Mouse (Mus musculus): ENCODE results near the gene Ankrd31. TPM values are rescaled to one million over a fixed set of nuclear protein-coding genes. Genes with fewer than 3 reads are reported as not detected.

The Ankrd31 gene
- not detected for polyA plus RNA-seq (2014; fragmentation: Illumina TruSeq; extraction: RNeasy Lipid Tissue Mini Kit (QIAGEN cat#74804); ENCODE audit: low read depth, low replicate concordance)

DNA sequence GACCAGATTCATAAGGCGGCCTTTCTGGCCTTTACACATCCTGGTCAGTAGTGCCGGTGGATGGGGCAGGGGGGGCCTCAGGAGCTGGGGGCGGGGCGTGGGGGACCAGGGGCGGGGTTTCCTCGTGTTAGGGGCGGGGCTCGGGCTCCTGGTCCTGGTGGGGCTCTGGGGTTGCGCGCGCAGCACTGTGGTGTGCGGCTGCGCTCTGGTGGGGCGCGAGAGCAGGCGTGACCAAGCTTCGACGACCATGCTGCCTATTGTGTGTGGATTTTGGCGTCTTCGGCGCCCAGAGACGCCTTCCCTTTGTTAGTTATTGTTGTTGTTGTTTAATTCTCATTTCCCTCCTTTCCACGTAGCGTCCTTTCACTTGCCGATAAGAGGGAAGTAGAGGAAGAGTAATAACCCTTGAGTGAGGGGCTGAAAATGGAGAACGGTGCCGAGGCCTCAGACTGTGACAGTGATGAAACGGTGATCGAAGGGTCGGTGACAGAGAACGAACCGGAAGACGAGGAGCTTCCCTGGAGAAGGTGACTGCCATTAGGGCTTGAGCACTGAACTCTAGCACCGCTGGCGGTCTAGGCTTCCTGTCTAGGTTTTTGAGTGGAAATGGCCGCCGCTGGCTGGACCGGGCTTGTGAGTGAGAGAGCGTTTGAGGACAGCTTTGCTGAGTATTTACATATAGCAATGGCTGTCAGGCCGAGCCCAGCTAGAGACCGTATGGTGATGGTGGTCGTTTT is at the start of gene Ankrd31:
Ankrd31 (plus strand) TSS at position 164 of the 737 bp plus-strand sequence.

DNA sequence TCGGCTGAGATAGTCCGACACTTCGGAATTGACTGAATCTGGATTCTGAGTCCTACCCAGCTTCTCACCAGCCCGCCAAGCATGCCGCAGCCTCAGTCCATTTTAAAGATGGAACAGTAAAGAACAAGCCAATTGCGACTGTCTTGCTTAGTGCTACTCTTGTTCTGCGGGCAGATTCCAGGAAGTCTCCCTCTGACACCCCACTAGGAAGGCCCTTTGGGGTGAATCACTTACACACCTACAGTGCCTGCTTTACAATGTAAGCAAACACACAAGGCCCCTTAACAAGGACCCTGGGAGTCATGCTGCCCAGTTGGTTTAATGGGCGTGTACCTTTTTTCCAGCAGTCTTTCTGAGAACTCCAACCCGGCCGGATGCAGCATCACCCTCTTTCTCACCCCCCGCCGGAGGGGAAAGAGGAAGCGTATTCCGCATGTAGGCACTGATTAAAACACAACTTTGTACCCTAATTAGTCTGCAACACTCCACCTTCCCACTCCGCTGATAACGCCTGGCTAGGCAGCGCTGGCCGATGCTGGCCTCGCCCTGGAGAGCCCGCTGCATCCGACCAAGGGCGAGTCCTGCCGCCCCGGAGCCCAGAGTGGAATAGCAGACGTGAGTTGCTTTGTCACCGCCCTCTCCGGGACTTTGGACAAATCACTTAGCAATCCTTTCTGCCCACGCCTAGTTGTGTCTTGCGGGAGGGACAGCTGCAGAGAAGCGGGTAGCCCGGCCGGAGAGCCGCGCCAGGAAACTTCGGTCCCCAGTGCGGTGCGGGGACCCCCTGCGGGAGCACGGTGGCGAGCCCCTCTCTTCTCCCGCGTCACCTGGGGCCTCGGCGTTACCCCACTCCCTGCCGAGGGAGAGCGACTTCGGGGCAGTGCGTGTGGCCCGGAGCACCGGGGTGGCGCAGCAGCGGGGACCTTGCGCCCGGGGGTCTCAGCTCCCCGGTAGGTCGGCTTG is 176.2 kb downstream of the Ankrd31 start, which contains the start of gene Gcnt4:
Gcnt4 (plus strand) TSS at position 691 of the 963 bp plus-strand sequence.

Other genes with a start within 250 kb of the Ankrd31 start
- gene Polk, start 205.7 kb upstream of the Ankrd31 start, polyA plus RNA-seq (2014; fragmentation: Illumina TruSeq; extraction: RNeasy Lipid Tissue Mini Kit (QIAGEN cat#74804); ENCODE audit: low read depth, low replicate concordance) = 3.9 TPM
- 30.9 TPM for gene Col4a3bp, start 205.7 kb upstream of the Ankrd31 start, polyA plus RNA-seq (2014; fragmentation: Illumina TruSeq; extraction: RNeasy Lipid Tissue Mini Kit (QIAGEN cat#74804); ENCODE audit: low read depth, low replicate concordance)
- 5.7 TPM for gene Hmgcr, start 77.3 kb upstream of the Ankrd31 start, polyA plus RNA-seq (2014; fragmentation: Illumina TruSeq; extraction: RNeasy Lipid Tissue Mini Kit (QIAGEN cat#74804); ENCODE audit: low read depth, low replicate concordance)
- gene Gcnt4, start 176.4 kb downstream of the Ankrd31 start, polyA plus RNA-seq (2014; fragmentation: Illumina TruSeq; extraction: RNeasy Lipid Tissue Mini Kit (QIAGEN cat#74804); ENCODE audit: low read depth, low replicate concordance) = 0.13 TPM